Mouse (Mus musculus) kidney, postnatal 10 days (tissue): ENCODE measurements around the gene Slc39a2.
"Not testable (repeated sequence)": the region's sequence is repeated elsewhere in the genome, so short reads cannot be mapped to it uniquely, and the experiment has no call there.

Experiments used
- DNase-seq: peaks from one replicate; pipeline ENCODE4 v3.0.0; 2021; ENCODE audit warnings: mixed read lengths

Slc39a2 gene

GRCm38 (mm10) chr14:51892191-51892939, at the start of gene Slc39a2:
Gene Slc39a2 (plus strand): TSS chr14:51892889.
- DNase-seq = no peak

- DNase-seq = no peak
These were observed 48.8 kb upstream of the Slc39a2 start for GRCm38 (mm10) chr14:51843882-51844281.

GRCm38 (mm10) chr14:51846566-51846965, 46.1 kb upstream of the Slc39a2 start:
- DNase-seq = no peak

- DNase-seq = peak; percentile 15
These were observed 41.7 kb upstream of the Slc39a2 start for GRCm38 (mm10) chr14:51851006-51851405.

- no peak for DNase-seq
These were observed 39.3 kb upstream of the Slc39a2 start, which contains the start of gene Ear6 for GRCm38 (mm10) chr14:51853399-51853798. Gene Ear6 (plus strand): TSS chr14:51853699.

- not testable (repeated sequence) for DNase-seq
These were observed 37.4 kb upstream of the Slc39a2 start for GRCm38 (mm10) chr14:51855280-51855679.

- DNase-seq = peak; percentile 37
These were observed 29.1 kb upstream of the Slc39a2 start for GRCm38 (mm10) chr14:51863603-51864002.

GRCm38 (mm10) chr14:51870756-51871155, 21.9 kb upstream of the Slc39a2 start:
- DNase-seq = no peak

- no peak for DNase-seq
These were observed 20.9 kb upstream of the Slc39a2 start for GRCm38 (mm10) chr14:51871741-51872140.

GRCm38 (mm10) chr14:51877517-51877916, 15.2 kb upstream of the Slc39a2 start:
- DNase-seq = no peak

GRCm38 (mm10) chr14:51883527-51884030, 9.1 kb upstream of the Slc39a2 start:
- peak; percentile 87 for DNase-seq

- DNase-seq = no peak
These were observed 8.6 kb upstream of the Slc39a2 start for GRCm38 (mm10) chr14:51884031-51884544.

GRCm38 (mm10) chr14:51884598-51885331, 7.9 kb upstream of the Slc39a2 start, which contains the start of gene Mettl17:
Gene Mettl17 (plus strand): TSS chr14:51884842.
- peak; percentile 97 for DNase-seq

GRCm38 (mm10) chr14:51886051-51886450, 6.6 kb upstream of the Slc39a2 start:
- no peak for DNase-seq

- DNase-seq = no peak
These were observed 2.9 kb upstream of the Slc39a2 start for GRCm38 (mm10) chr14:51889833-51890232.

GRCm38 (mm10) chr14:51893094-51893794, 555 bp downstream of the Slc39a2 start:
- DNase-seq = no peak

- no peak for DNase-seq
These were observed 1.1 kb downstream of the Slc39a2 start for GRCm38 (mm10) chr14:51893809-51894208.

- DNase-seq = no peak
These were observed 2.4 kb downstream of the Slc39a2 start for GRCm38 (mm10) chr14:51895071-51895470.

- DNase-seq = no peak
These were observed 3.3 kb downstream of the Slc39a2 start for GRCm38 (mm10) chr14:51896019-51896418.

GRCm38 (mm10) chr14:51896539-51897170, 4.0 kb downstream of the Slc39a2 start:
- no peak for DNase-seq

GRCm38 (mm10) chr14:51899351-51899750, 6.7 kb downstream of the Slc39a2 start:
- DNase-seq = no peak
